Mouse (Mus musculus): ENCODE data around the gene Isl1. TPM values are rescaled to one million over a fixed set of nuclear protein-coding genes. Genes with fewer than 3 reads are reported as not detected.

The Isl1 gene
- polyA plus RNA-seq, 1 experiment from 2014 or later: 15.8 TPM

GRCm38 (mm10) chr13:116308121-116308932 lies 1.2 kb downstream of the Isl1 start:
- Histone ChIP-seq H3K27me3 (ENCODE audit: control insufficient read depth, insufficient read depth, low read length) (peaks cover 57% of the 10 kb centered on the region), H3K9ac (ENCODE audit: low read length) (no peak overlapping the region; the same call in 1 of the 2 replicates), H3K36me3 (ENCODE audit: control insufficient read depth, insufficient read depth, low read length) (no peaks in the 10 kb centered on the region), H3K4me1 (ENCODE audit: control insufficient read depth, insufficient read depth, low read length) (peaks cover 8% of the 10 kb centered on the region), H3K4me2 (ENCODE audit: low read depth, severe bottlenecking) (peak overlapping the region; percentile 95; the same call in 1 of the 2 replicates), H3K9me3 (ENCODE audit: control insufficient read depth, low read length) (no peaks in the 10 kb centered on the region), H3K4me3 (ENCODE audit: low read depth, low read length) (peak overlapping the region; percentile 66), H3K27ac (replicated peaks; ENCODE audit: low read depth, low read length) (no peak overlapping the region)
- DNase-seq (ENCODE audit: low spot score) (no peak), ATAC-seq (ENCODE audit: insufficient number of reproducible peaks, low FRiP score, low TSS enrichment, low read depth) (no peak)
- WGBS: 1% methylated on average over 20 of the region's 20 CpGs

DNA sequence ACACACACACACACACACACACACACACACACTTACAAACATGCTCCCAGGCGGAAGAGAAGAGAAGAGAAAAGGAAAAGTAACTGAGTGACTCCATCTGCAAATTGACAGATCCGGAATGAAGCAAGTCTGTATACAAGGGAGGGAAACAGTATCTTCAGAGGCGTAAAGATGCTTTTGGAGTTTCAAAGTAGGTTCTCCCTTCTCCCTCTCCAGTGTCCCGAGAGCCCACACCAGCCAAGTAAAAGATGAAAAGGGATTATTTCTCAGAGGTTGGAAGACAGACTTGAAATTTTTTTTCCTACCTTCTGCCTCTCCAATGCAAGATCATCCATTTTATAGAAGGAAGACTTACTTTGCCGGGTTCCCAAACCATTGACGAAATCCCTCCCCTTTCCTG lies 2.9 kb downstream of the Isl1 start:
- H3K27me3 ChIP-seq (ENCODE audit: control insufficient read depth, insufficient read depth, low read length): peaks cover 59% of the 10 kb centered on the region
- DNase-seq (ENCODE audit: low spot score) (no peak), ATAC-seq (ENCODE audit: insufficient number of reproducible peaks, low FRiP score, low TSS enrichment, low read depth) (no peak)
- peak overlapping the region; percentile 22; the same call in 1 of the 2 replicates for H3K4me2 ChIP-seq (ENCODE audit: low read depth, severe bottlenecking)
- no peaks in the 10 kb centered on the region for H3K9me3 ChIP-seq (ENCODE audit: control insufficient read depth, low read length)
- 9% methylated on average over 6 of the region's 6 CpGs for WGBS
- no peak overlapping the region for H3K27ac ChIP-seq (replicated peaks; ENCODE audit: low read depth, low read length)
- no peaks in the 10 kb centered on the region for H3K36me3 ChIP-seq (ENCODE audit: control insufficient read depth, insufficient read depth, low read length)
- peaks cover 8% of the 10 kb centered on the region for H3K4me1 ChIP-seq (ENCODE audit: control insufficient read depth, insufficient read depth, low read length)
- no peak overlapping the region for H3K9ac ChIP-seq (ENCODE audit: low read length)
- no peak overlapping the region for H3K4me3 ChIP-seq (ENCODE audit: low read depth, low read length)

GRCm38 (mm10) chr13:116305721-116306120 lies 3.8 kb downstream of the Isl1 start:
- 9% methylated on average over 2 of the region's 2 CpGs for WGBS
- Histone ChIP-seq H3K9ac (ENCODE audit: low read length) (no peak overlapping the region), H3K27ac (replicated peaks; ENCODE audit: low read depth, low read length) (no peak overlapping the region), H3K4me1 (ENCODE audit: control insufficient read depth, insufficient read depth, low read length) (peaks cover 8% of the 10 kb centered on the region), H3K4me3 (ENCODE audit: low read depth, low read length) (no peak overlapping the region), H3K4me2 (ENCODE audit: low read depth, severe bottlenecking) (no peak overlapping the region), H3K9me3 (ENCODE audit: control insufficient read depth, low read length) (no peaks in the 10 kb centered on the region), H3K36me3 (ENCODE audit: control insufficient read depth, insufficient read depth, low read length) (no peaks in the 10 kb centered on the region), H3K27me3 (ENCODE audit: control insufficient read depth, insufficient read depth, low read length) (peaks cover 63% of the 10 kb centered on the region)
- ATAC-seq (ENCODE audit: insufficient number of reproducible peaks, low FRiP score, low TSS enrichment, low read depth): no peak
- no peak for DNase-seq (ENCODE audit: low spot score)

DNA sequence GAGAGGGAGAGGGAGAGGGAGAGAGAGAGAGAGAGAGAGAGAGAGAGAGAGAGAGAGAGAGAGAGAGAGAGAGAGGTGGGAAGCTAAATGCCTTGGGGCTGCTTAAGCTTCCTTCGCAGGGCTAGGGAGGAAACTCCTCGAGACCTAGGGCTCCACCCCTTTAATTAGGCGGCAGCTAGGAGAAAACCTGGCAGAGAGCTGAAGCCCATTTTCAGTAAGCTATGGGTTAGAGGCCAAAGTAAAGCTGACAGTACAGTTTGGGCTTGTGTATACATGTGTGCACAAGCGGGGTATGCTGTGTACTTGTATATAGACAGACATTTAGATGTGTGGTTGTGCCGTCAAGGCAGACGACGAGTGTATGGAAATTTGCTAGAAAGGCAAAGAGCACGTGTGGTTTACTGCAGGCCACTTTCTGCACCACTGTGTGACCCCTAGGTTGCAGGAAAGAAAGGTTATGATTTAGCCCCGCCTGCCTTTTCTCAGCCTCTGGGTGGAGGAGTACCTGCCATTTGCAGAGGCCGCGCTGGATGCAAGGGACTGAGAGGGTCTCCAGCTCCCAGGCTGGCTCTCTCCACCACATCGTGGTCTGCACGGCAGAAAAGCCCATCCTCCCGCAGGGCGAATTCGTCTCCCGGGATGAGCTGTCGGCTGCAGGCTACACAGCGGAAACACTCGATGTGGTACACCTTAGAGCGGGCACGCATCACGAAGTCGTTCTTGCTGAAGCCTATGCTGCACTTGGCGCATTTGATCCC lies 4.6 kb downstream of the Isl1 start:
- H3K9me3 ChIP-seq (ENCODE audit: control insufficient read depth, low read length): no peaks in the 10 kb centered on the region
- no peak overlapping the region for H3K9ac ChIP-seq (ENCODE audit: low read length)
- H3K36me3 ChIP-seq (ENCODE audit: control insufficient read depth, insufficient read depth, low read length): no peaks in the 10 kb centered on the region
- peak; percentile 56 for DNase-seq (ENCODE audit: low spot score)
- ATAC-seq (ENCODE audit: insufficient number of reproducible peaks, low FRiP score, low TSS enrichment, low read depth): 0 out of 2 replicates have a peak, but pooled peaks have one; percentile 12
- H3K4me3 ChIP-seq (ENCODE audit: low read depth, low read length): peak overlapping the region; percentile 3; the same call in 1 of the 2 replicates
- H3K4me1 ChIP-seq (ENCODE audit: control insufficient read depth, insufficient read depth, low read length): peaks cover 8% of the 10 kb centered on the region
- WGBS: under 1% methylated on average over 25 of the region's 25 CpGs
- no peak overlapping the region for H3K27ac ChIP-seq (replicated peaks; ENCODE audit: low read depth, low read length)
- peaks cover 67% of the 10 kb centered on the region for H3K27me3 ChIP-seq (ENCODE audit: control insufficient read depth, insufficient read depth, low read length)
- peak overlapping the region; percentile 23 for H3K4me2 ChIP-seq (ENCODE audit: low read depth, severe bottlenecking)

GRCm38 (mm10) chr13:116303766-116304165 lies 5.7 kb downstream of the Isl1 start:
- H3K4me1 ChIP-seq (ENCODE audit: control insufficient read depth, insufficient read depth, low read length): peaks cover 8% of the 10 kb centered on the region
- no peak overlapping the region for H3K27ac ChIP-seq (replicated peaks; ENCODE audit: low read depth, low read length)
- peaks cover 75% of the 10 kb centered on the region for H3K27me3 ChIP-seq (ENCODE audit: control insufficient read depth, insufficient read depth, low read length)
- ATAC-seq (ENCODE audit: insufficient number of reproducible peaks, low FRiP score, low TSS enrichment, low read depth): no peak
- DNase-seq (ENCODE audit: low spot score): no peak
- 2% methylated on average over 6 of the region's 6 CpGs for WGBS
- H3K4me2 ChIP-seq (ENCODE audit: low read depth, severe bottlenecking): no peak overlapping the region
- no peak overlapping the region for H3K9ac ChIP-seq (ENCODE audit: low read length)
- no peaks in the 10 kb centered on the region for H3K36me3 ChIP-seq (ENCODE audit: control insufficient read depth, insufficient read depth, low read length)
- no peaks in the 10 kb centered on the region for H3K9me3 ChIP-seq (ENCODE audit: control insufficient read depth, low read length)
- no peak overlapping the region for H3K4me3 ChIP-seq (ENCODE audit: low read depth, low read length)

GRCm38 (mm10) chr13:116302861-116303260 lies 6.6 kb downstream of the Isl1 start:
- H3K4me1 ChIP-seq (ENCODE audit: control insufficient read depth, insufficient read depth, low read length): peaks cover 8% of the 10 kb centered on the region
- 11% methylated on average over 15 of the region's 15 CpGs for WGBS
- peaks cover 75% of the 10 kb centered on the region for H3K27me3 ChIP-seq (ENCODE audit: control insufficient read depth, insufficient read depth, low read length)
- no peaks in the 10 kb centered on the region for H3K36me3 ChIP-seq (ENCODE audit: control insufficient read depth, insufficient read depth, low read length)
- H3K9me3 ChIP-seq (ENCODE audit: control insufficient read depth, low read length): no peaks in the 10 kb centered on the region
- DNase-seq (ENCODE audit: low spot score): peak; percentile 49
- no peak overlapping the region for H3K9ac ChIP-seq (ENCODE audit: low read length)
- no peak overlapping the region for H3K4me3 ChIP-seq (ENCODE audit: low read depth, low read length)
- H3K4me2 ChIP-seq (ENCODE audit: low read depth, severe bottlenecking): no peak overlapping the region
- no peak overlapping the region for H3K27ac ChIP-seq (replicated peaks; ENCODE audit: low read depth, low read length)
- ATAC-seq (ENCODE audit: insufficient number of reproducible peaks, low FRiP score, low TSS enrichment, low read depth): no peak

- WGBS: 17% methylated on average over 3 of the region's 3 CpGs
- ATAC-seq (ENCODE audit: insufficient number of reproducible peaks, low FRiP score, low TSS enrichment, low read depth): no peak
- no peak overlapping the region for H3K27ac ChIP-seq (replicated peaks; ENCODE audit: low read depth, low read length)
- no peak for DNase-seq (ENCODE audit: low spot score)
- H3K4me2 ChIP-seq (ENCODE audit: low read depth, severe bottlenecking): no peak overlapping the region
- H3K4me3 ChIP-seq (ENCODE audit: low read depth, low read length): no peak overlapping the region
- no peak overlapping the region for H3K9ac ChIP-seq (ENCODE audit: low read length)
- H3K9me3 ChIP-seq (ENCODE audit: control insufficient read depth, low read length): no peaks in the 10 kb centered on the region
- H3K36me3 ChIP-seq (ENCODE audit: control insufficient read depth, insufficient read depth, low read length): no peaks in the 10 kb centered on the region
- H3K27me3 ChIP-seq (ENCODE audit: control insufficient read depth, insufficient read depth, low read length): peaks cover 76% of the 10 kb centered on the region
- peaks cover 8% of the 10 kb centered on the region for H3K4me1 ChIP-seq (ENCODE audit: control insufficient read depth, insufficient read depth, low read length)
Measured at GRCm38 (mm10) chr13:116301706-116302105, 7.8 kb downstream of the Isl1 start.

DNA sequence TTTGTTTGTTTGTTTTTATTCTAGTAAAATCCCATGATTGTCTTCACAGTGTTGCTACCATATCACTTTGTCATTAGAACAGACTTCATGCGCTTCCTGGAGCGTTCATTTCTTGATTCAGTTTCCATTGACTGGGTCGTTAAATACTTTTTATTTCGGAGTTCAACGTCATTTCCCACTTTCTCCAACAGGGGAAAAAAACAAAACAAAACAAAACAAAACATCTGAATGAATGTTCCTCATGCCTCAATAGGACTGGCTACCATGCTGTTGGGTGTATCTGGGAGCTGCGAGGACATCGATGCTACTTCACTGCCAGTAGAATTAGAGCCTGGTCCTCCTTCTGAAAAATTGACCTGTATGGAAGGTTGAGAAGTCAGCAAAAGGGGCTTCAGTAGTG lies 10.2 kb downstream of the Isl1 start:
- Histone ChIP-seq H3K27ac (replicated peaks; ENCODE audit: low read depth, low read length) (no peak overlapping the region), H3K4me3 (ENCODE audit: low read depth, low read length) (no peak overlapping the region), H3K27me3 (ENCODE audit: control insufficient read depth, insufficient read depth, low read length) (peaks cover 69% of the 10 kb centered on the region), H3K4me2 (ENCODE audit: low read depth, severe bottlenecking) (no peak overlapping the region), H3K36me3 (ENCODE audit: control insufficient read depth, insufficient read depth, low read length) (no peaks in the 10 kb centered on the region), H3K9me3 (ENCODE audit: control insufficient read depth, low read length) (no peaks in the 10 kb centered on the region), H3K9ac (ENCODE audit: low read length) (no peak overlapping the region), H3K4me1 (ENCODE audit: control insufficient read depth, insufficient read depth, low read length) (peaks cover 3% of the 10 kb centered on the region)
- WGBS: 17% methylated on average over 7 of the region's 7 CpGs
- no peak for ATAC-seq (ENCODE audit: insufficient number of reproducible peaks, low FRiP score, low TSS enrichment, low read depth)
- no peak for DNase-seq (ENCODE audit: low spot score)

All from limb, embryonic 11.5 days (tissue).